Mouse (Mus musculus): ENCODE results near the gene Ttc21a. TPM values are rescaled to one million over a fixed set of nuclear protein-coding genes. Genes with fewer than 3 reads are reported as not detected.
A peak's percentile ranks its signal among the peaks of the same experiment; 100 is the strongest.
"Not testable (repeated sequence)": the region's sequence is repeated elsewhere in the genome, so short reads cannot be mapped to it uniquely, and the experiment has no call there.

The Ttc21a gene
- polyA plus RNA-seq, 1 experiment, result 0.34 TPM

- DNase-seq (ENCODE audit: extremely low spot score in 1 of 2, low spot score in 1 of 2), result no peak
Observed at GRCm38 (mm10) chr9:119993092-119993844, 55.9 kb downstream of the Ttc21a start.

- no peak for DNase-seq (ENCODE audit: extremely low spot score in 1 of 2, low spot score in 1 of 2)
Observed at GRCm38 (mm10) chr9:119994207-119994606, 56.8 kb downstream of the Ttc21a start.

GRCm38 (mm10) chr9:119996080-119996479, 58.7 kb downstream of the Ttc21a start:
- no peak for DNase-seq (ENCODE audit: extremely low spot score in 1 of 2, low spot score in 1 of 2)

GRCm38 (mm10) chr9:119998776-119999175, 61.4 kb downstream of the Ttc21a start:
- no peak for DNase-seq (ENCODE audit: extremely low spot score in 1 of 2, low spot score in 1 of 2)

- no peak for DNase-seq (ENCODE audit: extremely low spot score in 1 of 2, low spot score in 1 of 2)
Observed at GRCm38 (mm10) chr9:119999636-120000035, 62.2 kb downstream of the Ttc21a start.

GRCm38 (mm10) chr9:120000761-120001160, 63.4 kb downstream of the Ttc21a start:
- DNase-seq (ENCODE audit: extremely low spot score in 1 of 2, low spot score in 1 of 2), result no peak

GRCm38 (mm10) chr9:120001945-120002725, 64.7 kb downstream of the Ttc21a start:
- peak in 1 of 2 experiments; percentile 87 for DNase-seq (ENCODE audit: extremely low spot score in 1 of 2, low spot score in 1 of 2)

- no peak for DNase-seq (ENCODE audit: extremely low spot score in 1 of 2, low spot score in 1 of 2)
Observed at GRCm38 (mm10) chr9:120002893-120003292, 65.5 kb downstream of the Ttc21a start.

GRCm38 (mm10) chr9:120005936-120006335, 68.5 kb downstream of the Ttc21a start:
- DNase-seq (ENCODE audit: extremely low spot score in 1 of 2, low spot score in 1 of 2), result no peak

GRCm38 (mm10) chr9:120007833-120008232, 70.4 kb downstream of the Ttc21a start:
- DNase-seq (ENCODE audit: extremely low spot score in 1 of 2, low spot score in 1 of 2), result no peak

GRCm38 (mm10) chr9:120009226-120009841, 71.9 kb downstream of the Ttc21a start:
- DNase-seq (ENCODE audit: extremely low spot score in 1 of 2, low spot score in 1 of 2), result no peak

- DNase-seq (ENCODE audit: extremely low spot score in 1 of 2, low spot score in 1 of 2), result no peak
Observed at GRCm38 (mm10) chr9:120009871-120010270, 72.5 kb downstream of the Ttc21a start.

- peak; percentile 89 to 98 for DNase-seq (ENCODE audit: extremely low spot score in 1 of 2, low spot score in 1 of 2)
Observed at GRCm38 (mm10) chr9:120010781-120011511, 73.5 kb downstream of the Ttc21a start.

GRCm38 (mm10) chr9:120011533-120011932, 74.1 kb downstream of the Ttc21a start:
- DNase-seq (ENCODE audit: extremely low spot score in 1 of 2, low spot score in 1 of 2), result peak; percentile 63 to 80

- not testable (repeated sequence) for DNase-seq (ENCODE audit: extremely low spot score in 1 of 2, low spot score in 1 of 2)
Observed at GRCm38 (mm10) chr9:120012161-120012560, 74.8 kb downstream of the Ttc21a start.

- DNase-seq (ENCODE audit: extremely low spot score in 1 of 2, low spot score in 1 of 2), result peak; percentile 34 to 57
Observed at GRCm38 (mm10) chr9:120012781-120013180, 75.4 kb downstream of the Ttc21a start.

GRCm38 (mm10) chr9:120013251-120013820, 75.9 kb downstream of the Ttc21a start:
- no peak for DNase-seq (ENCODE audit: extremely low spot score in 1 of 2, low spot score in 1 of 2)

- no peak for DNase-seq (ENCODE audit: extremely low spot score in 1 of 2, low spot score in 1 of 2)
Observed at GRCm38 (mm10) chr9:120014828-120015227, 77.4 kb downstream of the Ttc21a start.

GRCm38 (mm10) chr9:120016956-120017355, 79.5 kb downstream of the Ttc21a start:
- DNase-seq (ENCODE audit: extremely low spot score in 1 of 2, low spot score in 1 of 2), result no peak

All from frontal cortex, adult 2 months (tissue).